Mouse (Mus musculus) left cerebral cortex, adult 8-10 months (tissue): ENCODE data around the gene Nmi. TPM values are rescaled to one million over a fixed set of nuclear protein-coding genes. Genes with fewer than 3 reads are reported as not detected.
"Not testable (repeated sequence)": the region's sequence is repeated elsewhere in the genome, so short reads cannot be mapped to it uniquely, and the experiment has no call there.

Experiments used
- DNase-seq, 2 experiments: peaks; one replicate each; pipeline ENCODE4 v3.0.0; 2022; ENCODE audit warnings: low spot score in 2 of 2
- total RNA-seq, 4 experiments: library from RNA; stranded (reverse); gene quantifications; 2 replicates each; pipeline ENCODE4 v1.2.4; 2022

Gene Nmi
- 1 to 10 TPM; 3.1 to 3.6 (median 3.2) TPM for total RNA-seq

- no peak for DNase-seq
Observed at GRCm38 (mm10) chr2:51973410-51973968, at the start of gene Nmi. Gene Nmi (minus strand): TSS chr2:51973494.

- no peak for DNase-seq
Observed at GRCm38 (mm10) chr2:52016361-52016760, 43.1 kb upstream of the Nmi start.

- no peak for DNase-seq
Observed at GRCm38 (mm10) chr2:52013306-52013820, 40.1 kb upstream of the Nmi start.

- not testable (repeated sequence) for DNase-seq
Observed at GRCm38 (mm10) chr2:52011820-52012219, 38.5 kb upstream of the Nmi start.

GRCm38 (mm10) chr2:52006380-52006779 is 33.1 kb upstream of the Nmi start:
- DNase-seq = no peak

GRCm38 (mm10) chr2:52002299-52002698 is 29.0 kb upstream of the Nmi start:
- not testable (repeated sequence) for DNase-seq

GRCm38 (mm10) chr2:52001521-52001920 is 28.2 kb upstream of the Nmi start:
- DNase-seq = no peak

GRCm38 (mm10) chr2:51999996-52000395 is 26.7 kb upstream of the Nmi start:
- DNase-seq = peak in 1 of 2 experiments; percentile 33

GRCm38 (mm10) chr2:51991447-51991846 is 18.2 kb upstream of the Nmi start:
- no peak for DNase-seq

GRCm38 (mm10) chr2:51989559-51989958 is 16.3 kb upstream of the Nmi start:
- DNase-seq = no peak

GRCm38 (mm10) chr2:51986695-51987094 is 13.4 kb upstream of the Nmi start:
- no peak for DNase-seq

- no peak for DNase-seq
Observed at GRCm38 (mm10) chr2:51986157-51986556, 12.9 kb upstream of the Nmi start.

GRCm38 (mm10) chr2:51985241-51985640 is 11.9 kb upstream of the Nmi start:
- no peak for DNase-seq

GRCm38 (mm10) chr2:51982288-51982687 is 9.0 kb upstream of the Nmi start:
- no peak for DNase-seq

- no peak for DNase-seq
Observed at GRCm38 (mm10) chr2:51981630-51982029, 8.3 kb upstream of the Nmi start.

- peak in 1 of 2 experiments; percentile 14 for DNase-seq
Observed at GRCm38 (mm10) chr2:51972641-51973409, 469 bp downstream of the Nmi start.

- DNase-seq = no peak
Observed at GRCm38 (mm10) chr2:51972142-51972541, 1.2 kb downstream of the Nmi start.

GRCm38 (mm10) chr2:51970897-51971296 is 2.4 kb downstream of the Nmi start:
- DNase-seq = no peak

GRCm38 (mm10) chr2:51967288-51967687 is 6.0 kb downstream of the Nmi start:
- no peak for DNase-seq

- no peak for DNase-seq
Observed at GRCm38 (mm10) chr2:51953648-51954204, 19.6 kb downstream of the Nmi start.

GRCm38 (mm10) chr2:51950876-51951275 is 22.4 kb downstream of the Nmi start:
- no peak for DNase-seq

- DNase-seq = no peak
Observed at GRCm38 (mm10) chr2:51948105-51948830, 25.0 kb downstream of the Nmi start.
